Mouse (Mus musculus): ENCODE results near the gene Adamts15.

Gene Adamts15

DNA sequence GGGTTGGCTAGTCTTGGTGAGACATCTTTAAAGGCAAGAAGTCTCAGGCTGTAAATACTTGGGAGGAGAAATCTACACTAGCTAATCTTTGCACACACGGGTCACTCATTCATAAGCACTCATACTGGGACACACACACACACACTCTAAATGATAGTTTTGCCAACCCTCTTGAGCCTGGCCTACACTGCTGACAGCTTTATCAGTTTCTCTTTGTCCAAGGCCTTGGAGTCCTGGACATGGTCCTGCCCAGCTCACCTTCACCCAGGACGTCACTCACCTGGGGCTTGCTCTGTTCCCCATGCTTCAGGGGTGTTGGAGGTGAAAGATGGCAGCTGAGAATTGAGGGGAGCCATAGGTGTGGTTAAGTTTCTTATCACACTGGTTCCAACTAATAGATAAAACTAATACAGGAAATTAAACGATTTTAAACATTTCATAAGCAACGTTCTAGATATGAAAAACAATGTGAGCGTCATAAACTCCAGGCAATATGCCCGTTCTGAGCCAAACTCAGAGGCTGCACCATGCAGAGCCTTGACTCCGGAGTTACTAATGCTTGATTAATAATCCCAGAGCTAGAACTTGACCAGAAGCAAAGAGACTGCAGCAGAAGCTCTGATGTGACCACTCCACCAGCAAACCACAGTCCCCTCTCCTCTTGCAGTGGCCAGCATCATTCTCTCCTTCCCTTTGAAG, 42.9 kb downstream of the Adamts15 start:
- DNase-seq, result no peak

DNA sequence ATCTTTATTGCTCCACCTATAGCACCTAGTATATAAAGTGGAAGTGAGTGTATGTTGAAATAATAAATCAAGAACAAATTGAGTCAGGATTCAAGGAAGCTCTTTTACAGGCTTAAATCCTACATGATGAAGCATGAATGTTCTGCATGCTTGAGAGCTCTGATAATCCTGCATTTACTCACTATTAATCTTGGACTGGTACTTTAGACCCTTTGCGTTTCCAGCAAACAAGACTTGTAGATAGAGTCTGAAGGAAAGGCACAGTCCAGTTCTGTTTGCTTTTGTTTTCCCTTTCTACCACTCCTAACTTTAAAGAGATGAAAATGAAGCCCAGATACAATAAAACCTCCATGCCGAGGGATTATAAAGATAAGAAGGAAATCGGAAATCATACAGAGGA, 45.7 kb downstream of the Adamts15 start:
- no peak for DNase-seq

DNA sequence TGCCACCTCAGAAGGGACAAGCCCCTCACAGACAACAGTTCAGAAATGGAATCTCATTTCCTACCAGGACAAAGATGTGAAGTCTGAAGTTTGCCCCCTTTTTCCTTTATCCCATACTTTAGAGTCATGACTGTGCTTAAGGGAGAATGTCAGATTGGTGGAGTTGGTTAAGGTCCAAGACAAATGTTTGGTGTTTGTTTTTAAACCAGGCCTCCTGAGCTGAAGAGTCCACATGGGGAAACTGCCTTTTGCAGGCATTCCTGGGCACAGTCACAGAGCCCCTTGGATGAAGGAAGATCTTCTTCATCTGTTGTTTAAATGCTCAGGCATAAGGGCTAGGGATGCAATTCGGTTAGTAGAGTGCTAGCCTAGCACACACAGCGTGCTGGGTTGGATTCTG, 66.4 kb downstream of the Adamts15 start:
- DNase-seq, result no peak

DNA sequence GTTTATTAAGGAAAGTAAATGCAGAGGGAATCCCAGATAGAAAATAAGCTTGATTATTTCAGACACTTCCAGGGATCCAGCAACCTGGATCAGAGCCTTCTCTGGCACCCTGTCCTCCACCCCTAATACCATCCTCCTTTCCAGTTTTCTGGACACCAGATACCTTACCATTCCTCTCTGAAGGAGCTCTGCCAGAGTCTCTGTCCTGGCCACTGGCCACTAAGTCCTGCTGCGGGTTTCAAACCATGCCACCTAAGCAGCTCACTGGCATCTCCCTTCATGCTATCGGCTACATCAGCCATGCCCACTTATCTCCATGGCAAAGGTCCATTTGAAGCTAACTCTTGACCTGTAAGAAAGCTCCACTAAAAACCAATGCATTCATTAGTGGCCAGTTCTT, 70.4 kb downstream of the Adamts15 start:
- DNase-seq, result no peak

DNA sequence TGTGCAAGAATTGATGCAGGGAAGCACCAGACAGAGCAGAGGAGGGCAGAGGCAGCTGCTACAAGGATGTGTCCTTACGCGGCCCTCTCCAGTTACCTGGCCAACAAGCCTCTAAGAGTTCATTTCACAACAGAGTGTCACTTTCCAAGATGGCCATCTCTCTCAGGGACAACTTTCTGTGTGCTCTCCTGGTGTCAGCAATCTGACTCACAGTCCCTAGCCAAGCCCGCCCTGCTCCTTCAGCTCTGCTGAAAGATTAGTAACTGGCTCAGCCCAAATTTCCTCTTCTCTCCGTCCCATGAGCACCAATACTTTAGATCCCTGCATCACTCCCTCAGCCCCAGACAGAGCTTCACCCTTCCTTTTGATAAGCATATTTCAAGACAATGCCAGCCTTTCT, 72.3 kb downstream of the Adamts15 start:
- DNase-seq, result no peak

DNA sequence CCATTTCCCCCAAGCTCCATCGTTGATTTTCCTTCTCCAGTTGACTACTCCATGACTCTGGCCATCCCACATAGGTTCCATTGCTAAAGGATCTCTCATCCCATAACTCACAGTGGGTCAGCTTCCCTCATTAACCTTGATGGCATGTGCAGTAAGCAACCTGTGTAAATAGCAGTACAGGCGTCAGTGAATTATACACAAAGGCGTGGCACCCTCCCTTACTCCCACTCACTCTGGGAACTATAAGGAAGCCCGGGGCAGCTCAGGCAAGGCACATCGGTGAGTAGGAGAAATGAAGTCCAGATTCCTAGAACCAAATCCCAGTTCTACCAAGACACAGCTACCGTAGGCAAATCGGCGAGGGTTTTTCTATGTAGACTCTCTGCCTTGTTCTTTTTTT, 72.8 kb downstream of the Adamts15 start:
- DNase-seq, result no peak
